Mouse (Mus musculus): ENCODE results near the gene Prrc2c. TPM values are rescaled to one million over a fixed set of nuclear protein-coding genes. Genes with fewer than 3 reads are reported as not detected.

The Prrc2c gene
- polyA plus RNA-seq, 1 experiment from 2014 or later: 156 TPM

- Histone ChIP-seq H3K4me1 (ENCODE audit: control insufficient read depth, insufficient read depth, low read length) (no peaks in the 10 kb centered on the region), H3K27ac (replicated peaks; ENCODE audit: low read depth, low read length) (no peak overlapping the region), H3K9ac (replicated peaks; ENCODE audit: low read length) (no peak overlapping the region), H3K4me3 (ENCODE audit: low read depth, low read length) (no peak overlapping the region), H3K27me3 (ENCODE audit: control insufficient read depth, insufficient read depth, low read length) (no peaks in the 10 kb centered on the region), H3K9me3 (replicated peaks; ENCODE audit: control insufficient read depth, low read length) (no peaks in the 10 kb centered on the region), H3K36me3 (replicated peaks; ENCODE audit: control insufficient read depth, insufficient read depth, low read depth, low read length) (no peaks in the 10 kb centered on the region), H3K4me2 (ENCODE audit: low read depth, low read length) (no peak overlapping the region)
- ATAC-seq (replicated peaks; ENCODE audit: insufficient number of reproducible peaks, low FRiP score, low TSS enrichment, low read depth) (no peak), DNase-seq (ENCODE audit: low spot score) (no peak)
- WGBS: 73% methylated on average over 2 of the region's 2 CpGs
Measured at GRCm38 (mm10) chr1:162729436-162729835, 10.9 kb downstream of the Prrc2c start.

- Histone ChIP-seq H3K27ac (replicated peaks; ENCODE audit: low read depth, low read length) (no peak overlapping the region), H3K36me3 (replicated peaks; ENCODE audit: control insufficient read depth, insufficient read depth, low read depth, low read length) (no peaks in the 10 kb centered on the region), H3K4me3 (ENCODE audit: low read depth, low read length) (no peak overlapping the region), H3K4me1 (ENCODE audit: control insufficient read depth, insufficient read depth, low read length) (no peaks in the 10 kb centered on the region), H3K4me2 (ENCODE audit: low read depth, low read length) (no peak overlapping the region), H3K9me3 (replicated peaks; ENCODE audit: control insufficient read depth, low read length) (no peaks in the 10 kb centered on the region), H3K27me3 (ENCODE audit: control insufficient read depth, insufficient read depth, low read length) (no peaks in the 10 kb centered on the region), H3K9ac (replicated peaks; ENCODE audit: low read length) (no peak overlapping the region)
- ATAC-seq (replicated peaks; ENCODE audit: insufficient number of reproducible peaks, low FRiP score, low TSS enrichment, low read depth): no peak
- DNase-seq (ENCODE audit: low spot score): no peak
- 87% methylated on average over 6 of the region's 6 CpGs for WGBS
Measured at GRCm38 (mm10) chr1:162727981-162728380, 12.4 kb downstream of the Prrc2c start.

GRCm38 (mm10) chr1:162723610-162724009 lies 16.7 kb downstream of the Prrc2c start:
- DNase-seq (ENCODE audit: low spot score) (no peak), ATAC-seq (replicated peaks; ENCODE audit: insufficient number of reproducible peaks, low FRiP score, low TSS enrichment, low read depth) (no peak)
- H3K9me3 ChIP-seq (replicated peaks; ENCODE audit: control insufficient read depth, low read length): no peaks in the 10 kb centered on the region
- H3K36me3 ChIP-seq (replicated peaks; ENCODE audit: control insufficient read depth, insufficient read depth, low read depth, low read length): no peaks in the 10 kb centered on the region; the same call in 1 of the 2 replicates
- H3K27ac ChIP-seq (replicated peaks; ENCODE audit: low read depth, low read length): no peak overlapping the region
- no peak overlapping the region for H3K9ac ChIP-seq (replicated peaks; ENCODE audit: low read length)
- H3K4me3 ChIP-seq (ENCODE audit: low read depth, low read length): no peak overlapping the region
- no peak overlapping the region for H3K4me2 ChIP-seq (ENCODE audit: low read depth, low read length)
- no peaks in the 10 kb centered on the region for H3K4me1 ChIP-seq (ENCODE audit: control insufficient read depth, insufficient read depth, low read length)
- no peaks in the 10 kb centered on the region for H3K27me3 ChIP-seq (ENCODE audit: control insufficient read depth, insufficient read depth, low read length)

GRCm38 (mm10) chr1:162720645-162721044 lies 19.7 kb downstream of the Prrc2c start:
- Histone ChIP-seq H3K4me1 (ENCODE audit: control insufficient read depth, insufficient read depth, low read length) (no peaks in the 10 kb centered on the region), H3K36me3 (replicated peaks; ENCODE audit: control insufficient read depth, insufficient read depth, low read depth, low read length) (no peaks in the 10 kb centered on the region; the same call in 1 of the 2 replicates), H3K27me3 (ENCODE audit: control insufficient read depth, insufficient read depth, low read length) (no peaks in the 10 kb centered on the region), H3K9me3 (replicated peaks; ENCODE audit: control insufficient read depth, low read length) (no peaks in the 10 kb centered on the region), H3K4me2 (ENCODE audit: low read depth, low read length) (no peak overlapping the region), H3K4me3 (ENCODE audit: low read depth, low read length) (no peak overlapping the region), H3K9ac (replicated peaks; ENCODE audit: low read length) (no peak overlapping the region), H3K27ac (replicated peaks; ENCODE audit: low read depth, low read length) (no peak overlapping the region)
- no peak for DNase-seq (ENCODE audit: low spot score)
- no peak for ATAC-seq (replicated peaks; ENCODE audit: insufficient number of reproducible peaks, low FRiP score, low TSS enrichment, low read depth)
- 91% methylated on average over 2 of the region's 2 CpGs for WGBS

- Histone ChIP-seq H3K36me3 (replicated peaks; ENCODE audit: control insufficient read depth, insufficient read depth, low read depth, low read length) (peaks cover 24% of the 10 kb centered on the region), H3K9ac (replicated peaks; ENCODE audit: low read length) (no peak overlapping the region), H3K4me1 (ENCODE audit: control insufficient read depth, insufficient read depth, low read length) (no peaks in the 10 kb centered on the region), H3K4me3 (ENCODE audit: low read depth, low read length) (no peak overlapping the region), H3K27me3 (ENCODE audit: control insufficient read depth, insufficient read depth, low read length) (no peaks in the 10 kb centered on the region), H3K4me2 (ENCODE audit: low read depth, low read length) (no peak overlapping the region), H3K9me3 (replicated peaks; ENCODE audit: control insufficient read depth, low read length) (no peaks in the 10 kb centered on the region), H3K27ac (replicated peaks; ENCODE audit: low read depth, low read length) (no peak overlapping the region)
- DNase-seq (ENCODE audit: low spot score): no peak
- no peak for ATAC-seq (replicated peaks; ENCODE audit: insufficient number of reproducible peaks, low FRiP score, low TSS enrichment, low read depth)
- 84% methylated on average over 8 of the region's 8 CpGs for WGBS
Measured at GRCm38 (mm10) chr1:162700389-162701066, 39.8 kb downstream of the Prrc2c start.

- H3K4me1 ChIP-seq (ENCODE audit: control insufficient read depth, insufficient read depth, low read length): no peaks in the 10 kb centered on the region
- DNase-seq (ENCODE audit: low spot score): no peak
- no peak overlapping the region for H3K4me2 ChIP-seq (ENCODE audit: low read depth, low read length)
- WGBS: 91% methylated on average over 6 of the region's 6 CpGs
- H3K27me3 ChIP-seq (ENCODE audit: control insufficient read depth, insufficient read depth, low read length): no peaks in the 10 kb centered on the region
- ATAC-seq (replicated peaks; ENCODE audit: insufficient number of reproducible peaks, low FRiP score, low TSS enrichment, low read depth): no peak
- H3K9ac ChIP-seq (replicated peaks; ENCODE audit: low read length): no peak overlapping the region
- H3K9me3 ChIP-seq (replicated peaks; ENCODE audit: control insufficient read depth, low read length): no peaks in the 10 kb centered on the region
- H3K36me3 ChIP-seq (replicated peaks; ENCODE audit: control insufficient read depth, insufficient read depth, low read depth, low read length): peaks cover 18% of the 10 kb centered on the region
- no peak overlapping the region for H3K4me3 ChIP-seq (ENCODE audit: low read depth, low read length)
- no peak overlapping the region for H3K27ac ChIP-seq (replicated peaks; ENCODE audit: low read depth, low read length)
Measured at GRCm38 (mm10) chr1:162697866-162698265, 42.5 kb downstream of the Prrc2c start.

GRCm38 (mm10) chr1:162693721-162694120 lies 46.6 kb downstream of the Prrc2c start:
- no peaks in the 10 kb centered on the region for H3K9me3 ChIP-seq (replicated peaks; ENCODE audit: control insufficient read depth, low read length)
- 93% methylated on average over 2 of the region's 2 CpGs for WGBS
- no peaks in the 10 kb centered on the region for H3K4me1 ChIP-seq (ENCODE audit: control insufficient read depth, insufficient read depth, low read length)
- no peak overlapping the region for H3K4me2 ChIP-seq (ENCODE audit: low read depth, low read length)
- no peak overlapping the region for H3K4me3 ChIP-seq (ENCODE audit: low read depth, low read length)
- DNase-seq (ENCODE audit: low spot score) (no peak), ATAC-seq (replicated peaks; ENCODE audit: insufficient number of reproducible peaks, low FRiP score, low TSS enrichment, low read depth) (no peak)
- no peaks in the 10 kb centered on the region for H3K27me3 ChIP-seq (ENCODE audit: control insufficient read depth, insufficient read depth, low read length)
- no peak overlapping the region for H3K9ac ChIP-seq (replicated peaks; ENCODE audit: low read length)
- no peak overlapping the region for H3K27ac ChIP-seq (replicated peaks; ENCODE audit: low read depth, low read length)
- H3K36me3 ChIP-seq (replicated peaks; ENCODE audit: control insufficient read depth, insufficient read depth, low read depth, low read length): peaks cover 18% of the 10 kb centered on the region

GRCm38 (mm10) chr1:162665486-162666174 lies 74.7 kb downstream of the Prrc2c start:
- peak; percentile 73 for DNase-seq (ENCODE audit: low spot score)
- Histone ChIP-seq H3K27ac (replicated peaks; ENCODE audit: low read depth, low read length) (no peak overlapping the region), H3K9me3 (replicated peaks; ENCODE audit: control insufficient read depth, low read length) (no peaks in the 10 kb centered on the region), H3K4me3 (ENCODE audit: low read depth, low read length) (peak overlapping the region; percentile 19), H3K4me2 (ENCODE audit: low read depth, low read length) (peak overlapping the region; percentile 64), H3K4me1 (ENCODE audit: control insufficient read depth, insufficient read depth, low read length) (no peaks in the 10 kb centered on the region), H3K27me3 (ENCODE audit: control insufficient read depth, insufficient read depth, low read length) (no peaks in the 10 kb centered on the region), H3K9ac (replicated peaks; ENCODE audit: low read length) (peak overlapping the region; percentile 50), H3K36me3 (replicated peaks; ENCODE audit: control insufficient read depth, insufficient read depth, low read depth, low read length) (no peaks in the 10 kb centered on the region; the same call in 1 of the 2 replicates)
- ATAC-seq (replicated peaks; ENCODE audit: insufficient number of reproducible peaks, low FRiP score, low TSS enrichment, low read depth): peak; percentile 87
- WGBS: 3% methylated on average over 11 of the region's 11 CpGs
